Mouse (Mus musculus) midbrain, postnatal 0 days (tissue): ENCODE results near the gene Mgst2. TPM values are rescaled to one million over a fixed set of nuclear protein-coding genes. Genes with fewer than 3 reads are reported as not detected.

ENCODE experiments used
- ATAC-seq: fragments of 200-750 bp; cut with Nextera tagmentation; 2 replicates; pipeline ENCODE4 v1.8.0; 2017; ENCODE audit warnings: moderate number of reproducible peaks, mild to moderate bottlenecking, moderate TSS enrichment, moderate library complexity; ENCODE audit not compliant: low FRiP score
- DNase-seq: peaks from one replicate; pipeline ENCODE4 v3.0.0-alpha.2; 2015; ENCODE audit warnings: low spot score
- H3K27ac ChIP-seq: fragments of 300-500 bp; sonication (generic); 2 replicates; pipeline ENCODE4 v1.5.1; 2014; ENCODE audit warnings: low read depth, mild to moderate bottlenecking, low read length, mixed read lengths
- H3K27me3 ChIP-seq: fragments of 300-500 bp; sonication (generic); 2 replicates; pipeline ENCODE4 v1.6.1; 2014; ENCODE audit warnings: low read length, control low read depth, mixed read lengths; ENCODE audit not compliant: insufficient read depth
- H3K36me3 ChIP-seq: fragments of 300-500 bp; sonication (generic); 2 replicates; pipeline ENCODE4 v1.6.1; 2014; ENCODE audit warnings: low read length, control low read depth, mixed read lengths; ENCODE audit not compliant: insufficient read depth
- H3K4me1 ChIP-seq: fragments of 300-500 bp; sonication (generic); 2 replicates; pipeline ENCODE4 v1.6.1; 2014; ENCODE audit warnings: mild to moderate bottlenecking, control low read depth, antibody characterized with exemption, low read length, mixed read lengths; ENCODE audit not compliant: insufficient read depth
- H3K4me2 ChIP-seq: fragments of 300-500 bp; sonication (generic); 2 replicates; pipeline ENCODE4 v1.6.1; 2014; ENCODE audit warnings: low read depth, mild to moderate bottlenecking, low read length, mixed read lengths; ENCODE audit not compliant: poor library complexity, severe bottlenecking
- H3K4me3 ChIP-seq: fragments of 300-500 bp; sonication (generic); 2 replicates; pipeline ENCODE4 v1.5.1; 2014; ENCODE audit warnings: low read depth, mild to moderate bottlenecking, low read length, moderate library complexity
- H3K9ac ChIP-seq: fragments of 300-500 bp; sonication (generic); replicated peaks from 2 replicates; pipeline ENCODE4 v1.6.1; 2014; ENCODE audit warnings: mild to moderate bottlenecking, low read length, moderate library complexity, mixed read lengths; ENCODE audit not compliant: poor library complexity, severe bottlenecking
- H3K9me3 ChIP-seq: fragments of 300-500 bp; sonication (generic); 2 replicates; pipeline ENCODE4 v1.6.1; 2016; ENCODE audit warnings: low read length, control low read depth
- CTCF ChIP-seq: IDR thresholded peaks from 2 replicates; pipeline ENCODE4 v1.5.1; 2016; ENCODE audit warnings: antibody characterized with exemption, mild to moderate bottlenecking
- WGBS: fragments of 180-500 bp; shearing (Covaris S2); extraction: QIAGEN DNeasy Blood & Tissue Kit; methylation state at CpG from one replicate; pipeline ENCODE4 v1.1.7; 2014; 5-methylcytosine and 5-hydroxymethylcytosine counted together
- polyA plus RNA-seq: library from polyadenylated mRNA; unstranded; fragments of >200 nt; fragmentation: Nextera tagmentation; extraction: Ambion mirVana; gene quantifications from 2 replicates; pipeline ENCODE4 v1.2.1, GENCODE M21; 2015
- total RNA-seq: library from RNA; depleted of rRNA; stranded (reverse); fragments of >200 nt; gene quantifications from 2 replicates; pipeline ENCODE4 v1.2.3, GENCODE M21; 2014

Mgst2 gene
- total and polyA plus RNA-seq, 2 experiments from 2014 or later: 0.16 to 0.58 TPM

GRCm38 (mm10) chr3:51703478-51703877 lies 43.3 kb downstream of the Mgst2 start:
- no peak for ATAC-seq
- H3K27ac ChIP-seq: no peak overlapping the region
- H3K9ac ChIP-seq: no peak overlapping the region
- H3K4me1 ChIP-seq: peaks cover 9% of the 10 kb centered on the region
- no peaks in the 10 kb centered on the region for H3K9me3 ChIP-seq
- no peak for DNase-seq
- H3K4me3 ChIP-seq: no peak overlapping the region
- TF ChIP-seq CTCF: no peak
- 86% methylated on average over 8 of the region's 8 CpGs for WGBS
- H3K36me3 ChIP-seq: no peaks in the 10 kb centered on the region
- no peaks in the 10 kb centered on the region for H3K27me3 ChIP-seq
- no peak overlapping the region for H3K4me2 ChIP-seq

- Histone ChIP-seq H3K36me3 (no peaks in the 10 kb centered on the region), H3K4me1 (peaks cover 8% of the 10 kb centered on the region), H3K4me2 (no peak overlapping the region), H3K27me3 (no peaks in the 10 kb centered on the region), H3K9ac (no peak overlapping the region), H3K27ac (no peak overlapping the region), H3K4me3 (no peak overlapping the region), H3K9me3 (no peaks in the 10 kb centered on the region)
- 87% methylated on average over 7 of the region's 7 CpGs for WGBS
- peak; percentile 69 for TF ChIP-seq CTCF
- ATAC-seq (no peak), DNase-seq (no peak)
Observed at GRCm38 (mm10) chr3:51705220-51705619, 45.1 kb downstream of the Mgst2 start.

GRCm38 (mm10) chr3:51708375-51708745 lies 48.2 kb downstream of the Mgst2 start:
- DNase-seq (no peak), ATAC-seq (no peak)
- Histone ChIP-seq H3K36me3 (no peaks in the 10 kb centered on the region), H3K9me3 (no peaks in the 10 kb centered on the region), H3K27ac (no peak overlapping the region), H3K9ac (no peak overlapping the region), H3K4me2 (no peak overlapping the region; the same call in 1 of the 2 replicates), H3K27me3 (no peaks in the 10 kb centered on the region), H3K4me3 (no peak overlapping the region), H3K4me1 (no peaks in the 10 kb centered on the region; the same call in 1 of the 2 replicates)
- WGBS: 50% methylated on average over 1 of the region's 1 CpGs
- TF ChIP-seq CTCF: no peak

- Histone ChIP-seq H3K27ac (no peak overlapping the region; the same call in 1 of the 2 replicates), H3K4me1 (no peaks in the 10 kb centered on the region; the same call in 1 of the 2 replicates), H3K27me3 (no peaks in the 10 kb centered on the region), H3K36me3 (no peaks in the 10 kb centered on the region), H3K4me3 (no peak overlapping the region), H3K9me3 (no peaks in the 10 kb centered on the region), H3K4me2 (peak overlapping the region; percentile 12; the same call in 1 of the 2 replicates), H3K9ac (no peak overlapping the region)
- ATAC-seq: peak; percentile 54; the same call in 1 of the 2 replicates
- DNase-seq: peak; percentile 87
- 61% methylated on average over 21 of the region's 21 CpGs for WGBS
- no peak for TF ChIP-seq CTCF
Observed at GRCm38 (mm10) chr3:51708746-51709411, 48.7 kb downstream of the Mgst2 start.

- H3K27me3 ChIP-seq: no peaks in the 10 kb centered on the region
- 44% methylated on average over 3 of the region's 3 CpGs for WGBS
- no peak for TF ChIP-seq CTCF
- no peaks in the 10 kb centered on the region for H3K9me3 ChIP-seq
- H3K4me1 ChIP-seq: no peaks in the 10 kb centered on the region; the same call in 1 of the 2 replicates
- DNase-seq: no peak
- no peak overlapping the region for H3K4me3 ChIP-seq
- no peak overlapping the region for H3K27ac ChIP-seq
- no peak overlapping the region for H3K4me2 ChIP-seq
- ATAC-seq: no peak
- H3K9ac ChIP-seq: no peak overlapping the region
- no peaks in the 10 kb centered on the region for H3K36me3 ChIP-seq
Observed at GRCm38 (mm10) chr3:51712382-51712781, 52.2 kb downstream of the Mgst2 start.

GRCm38 (mm10) chr3:51713233-51713632 lies 53.1 kb downstream of the Mgst2 start:
- H3K4me3 ChIP-seq: no peak overlapping the region
- H3K4me2 ChIP-seq: no peak overlapping the region
- no peaks in the 10 kb centered on the region; the same call in 1 of the 2 replicates for H3K4me1 ChIP-seq
- no peak for DNase-seq
- H3K9me3 ChIP-seq: no peaks in the 10 kb centered on the region
- H3K27ac ChIP-seq: no peak overlapping the region
- no peak for ATAC-seq
- H3K9ac ChIP-seq: no peak overlapping the region
- H3K36me3 ChIP-seq: no peaks in the 10 kb centered on the region
- no peak for TF ChIP-seq CTCF
- 31% methylated on average over 8 of the region's 8 CpGs for WGBS
- H3K27me3 ChIP-seq: no peaks in the 10 kb centered on the region
